In the genomic region with DNA sequence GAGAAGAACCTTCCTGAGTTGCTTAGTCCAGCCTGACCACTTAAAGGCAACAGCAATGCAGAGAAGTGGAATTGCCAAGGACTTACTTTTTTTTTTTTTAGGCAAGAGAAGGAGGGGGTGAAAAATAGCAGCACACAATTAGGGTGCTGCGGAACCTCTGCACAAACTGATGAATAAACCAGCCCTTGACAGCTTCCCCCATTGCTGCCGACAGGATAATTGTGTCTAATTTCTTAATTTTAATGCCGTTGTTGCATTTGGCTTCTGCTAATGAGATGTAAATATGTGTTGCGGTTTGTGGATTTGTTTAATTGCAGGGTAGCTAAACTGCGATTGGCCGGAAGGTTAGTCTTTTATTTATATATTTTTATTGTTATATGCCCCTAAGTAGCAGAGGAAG, we compare ENCODE assay signal across 28 mouse cellular contexts.
"Had no signal": no experiment of that assay in that cellular context is flagged by ENCODE, and none has a peak within 500 bp of the region (broad histone marks: within the 10 kb centered on the region; RNA-seq: fewer than 3 reads in every experiment).

No protein-coding gene starts in this region.

- ATAC-seq: hindbrain, embryonic 16.5 days; inflammation-experienced regulatory T-cells, adult 6 months; intestine, embryonic 15.5 days; intestine, postnatal 0 days had no signal

- H3K9ac ChIP-seq: heart, embryonic 13.5 days; heart, embryonic 15.5 days; hindbrain, embryonic 12.5 days; hindbrain, embryonic 14.5 days; intestine, embryonic 15.5 days; limb, embryonic 12.5 days; liver, embryonic 13.5 days; liver, embryonic 15.5 days had no signal

- H3K4me3 ChIP-seq: heart, adult 2 months; heart, embryonic 13.5 days; heart, embryonic 15.5 days; hindbrain, embryonic 10.5 days; hindbrain, embryonic 12.5 days; intestine, embryonic 15.5 days; layer of hippocampus, adult 2 months; left cerebral cortex, adult 2 months; limb, embryonic 10.5 days; limb, embryonic 12.5 days; liver, embryonic 13.5 days; liver, embryonic 15.5 days had no signal

- DNase-seq: gastrocnemius, postnatal 14 days; gastrocnemius, postnatal 36 days; heart, adult 11 months; heart, adult 2 months; heart, postnatal 4 days; kidney, adult 18-20 months; kidney, adult 8-10 months; kidney, postnatal 10 days; kidney, postnatal 25 days; kidney, postnatal 4 days; liver; liver, embryonic 13.5 days had no signal

- H3K4me1 ChIP-seq: heart, embryonic 13.5 days; heart, embryonic 15.5 days; hindbrain, embryonic 10.5 days; hindbrain, embryonic 12.5 days; intestine, embryonic 15.5 days; limb, embryonic 10.5 days; limb, embryonic 12.5 days; liver, embryonic 13.5 days; liver, embryonic 15.5 days had no signal

- H3K27me3 ChIP-seq: heart, embryonic 13.5 days; heart, embryonic 15.5 days; hindbrain, embryonic 12.5 days; intestine, embryonic 15.5 days; limb, embryonic 12.5 days; liver, embryonic 13.5 days; liver, embryonic 15.5 days had no signal

- H3K27ac ChIP-seq: heart, adult 2 months; heart, embryonic 13.5 days; heart, embryonic 15.5 days; hindbrain, embryonic 10.5 days; hindbrain, embryonic 12.5 days; hindbrain, embryonic 14.5 days; intestine, embryonic 15.5 days; layer of hippocampus, adult 2 months; left cerebral cortex, adult 2 months; limb, embryonic 10.5 days; limb, embryonic 12.5 days; liver, embryonic 13.5 days; liver, embryonic 15.5 days had no signal

- H3K9me3 ChIP-seq: heart, embryonic 13.5 days; heart, embryonic 15.5 days; hindbrain, embryonic 10.5 days; hindbrain, embryonic 12.5 days; intestine, embryonic 15.5 days; limb, embryonic 10.5 days; limb, embryonic 12.5 days; liver, embryonic 15.5 days had no signal

- H3K4me2 ChIP-seq: heart, embryonic 11.5 days; heart, embryonic 13.5 days; heart, embryonic 15.5 days; hindbrain, embryonic 12.5 days; hindbrain, embryonic 14.5 days; intestine, embryonic 15.5 days; limb, embryonic 12.5 days; liver, embryonic 11.5 days; liver, embryonic 13.5 days; liver, embryonic 15.5 days had no signal

- H3K36me3 ChIP-seq: heart, embryonic 13.5 days; heart, embryonic 15.5 days; hindbrain, embryonic 10.5 days; hindbrain, embryonic 12.5 days; intestine, embryonic 15.5 days; limb, embryonic 10.5 days; limb, embryonic 12.5 days; liver, embryonic 13.5 days; liver, embryonic 15.5 days had no signal
